Mouse (Mus musculus) olfactory bulb, adult 2 months (tissue): ENCODE measurements around the gene Dcst2. TPM values are rescaled to one million over a fixed set of nuclear protein-coding genes. Genes with fewer than 3 reads are reported as not detected.
A peak's percentile ranks its signal among the peaks of the same experiment; 100 is the strongest.

ENCODE experiments used
- H3K27ac ChIP-seq: fragments of 200-500 bp; 2 replicates; pipeline ENCODE4 v1.5.1; 2012; ENCODE audit warnings: low read depth, low read length; ENCODE audit not compliant: insufficient read depth
- H3K4me1 ChIP-seq: fragments of 200-500 bp; 2 replicates; pipeline ENCODE4 v1.6.1; 2012; ENCODE audit warnings: low read length; ENCODE audit not compliant: control insufficient read depth, insufficient read depth
- H3K4me3 ChIP-seq: fragments of 200-500 bp; 2 replicates; pipeline ENCODE4 v1.5.1; 2012; ENCODE audit warnings: mild to moderate bottlenecking, low read depth, low read length, moderate library complexity; ENCODE audit not compliant: insufficient read depth
- CTCF ChIP-seq: fragments of 200-500 bp; IDR thresholded peaks from 2 replicates; pipeline ENCODE4 v1.5.1; 2012; ENCODE audit warnings: low read depth, mild to moderate bottlenecking, low read length, moderate library complexity; ENCODE audit not compliant: insufficient read depth
- POLR2A ChIP-seq: fragments of 200-500 bp; IDR thresholded peaks from 2 replicates; pipeline ENCODE4 v1.6.1; 2012; ENCODE audit warnings: mild to moderate bottlenecking, low read depth, low read length, moderate library complexity; ENCODE audit not compliant: insufficient read depth
- WGBS: fragments of 180-500 bp; shearing (Covaris S2); methylation state at CpG from one replicate; pipeline ENCODE4 v1.1.7; 2018; 5-methylcytosine and 5-hydroxymethylcytosine counted together
- polyA plus RNA-seq: library from polyadenylated mRNA; stranded (reverse); fragments of >200 nt; gene quantifications from 2 replicates; pipeline ENCODE4 v1.2.4, GENCODE M21; 2012; ENCODE audit warnings: low replicate concordance; ENCODE audit not compliant: missing spikeins, insufficient read depth, insufficient read length

Gene Dcst2
- not detected in 2 replicates for polyA plus RNA-seq

DNA sequence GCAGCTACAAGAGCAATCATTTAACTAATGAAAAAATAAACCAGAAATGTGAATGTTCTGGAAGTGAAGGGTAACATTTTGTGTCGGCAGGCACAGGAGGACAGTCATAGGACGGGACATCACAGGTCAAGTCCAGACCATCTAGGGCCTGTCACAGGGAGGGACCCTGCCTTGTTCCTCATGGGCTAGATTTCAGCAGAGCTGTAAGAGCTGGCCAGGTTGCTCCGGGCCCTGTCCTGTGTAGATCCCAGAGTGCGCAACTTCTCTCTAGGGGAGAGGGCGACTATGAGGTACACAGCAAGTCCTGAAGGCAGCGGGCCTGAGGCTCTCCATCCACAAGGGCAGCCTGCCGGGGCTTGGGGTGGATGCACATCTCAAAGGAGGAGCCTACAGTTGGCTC lies at the start of gene Dcst2:
Dcst2 (plus strand) TSS at position 301 of the 400 bp plus-strand sequence.
- H3K4me1 ChIP-seq = no peaks in the 10 kb centered on the region
- TF ChIP-seq CTCF = no peak
- no peak for TF ChIP-seq POLR2A
- no peak within 1 kb of the TSS for H3K4me3 ChIP-seq
- H3K27ac ChIP-seq = no peak within 1 kb of the TSS
- 85% methylated on average over 7 of the region's 7 CpGs for WGBS

DNA sequence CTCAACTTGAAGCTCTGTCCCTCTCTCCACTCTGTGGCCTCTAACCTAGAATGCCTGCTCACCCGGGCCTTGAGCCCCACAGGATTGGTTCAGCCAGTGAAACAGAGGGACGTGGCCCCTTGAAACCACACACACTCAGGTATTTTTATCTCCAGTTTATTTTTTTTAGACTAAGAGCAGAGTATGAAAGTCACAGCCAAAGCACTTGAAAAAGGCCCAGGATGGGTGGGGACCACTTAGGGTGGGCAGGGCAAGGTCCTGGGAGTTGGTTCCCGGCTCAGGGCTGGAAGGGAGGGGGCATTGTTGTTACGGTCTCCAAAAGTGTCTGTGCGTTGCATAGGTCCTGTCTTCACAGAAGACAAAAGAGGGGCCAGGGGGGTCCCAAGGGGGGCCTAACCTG lies 47.4 kb upstream of the Dcst2 start:
- H3K4me1 ChIP-seq = peaks cover 43% of the 10 kb centered on the region
- TF ChIP-seq POLR2A = no peak
- no peak for TF ChIP-seq CTCF
- 77% methylated on average over 5 of the region's 5 CpGs for WGBS
- H3K4me3 ChIP-seq = no peak overlapping the region
- no peak overlapping the region for H3K27ac ChIP-seq

DNA sequence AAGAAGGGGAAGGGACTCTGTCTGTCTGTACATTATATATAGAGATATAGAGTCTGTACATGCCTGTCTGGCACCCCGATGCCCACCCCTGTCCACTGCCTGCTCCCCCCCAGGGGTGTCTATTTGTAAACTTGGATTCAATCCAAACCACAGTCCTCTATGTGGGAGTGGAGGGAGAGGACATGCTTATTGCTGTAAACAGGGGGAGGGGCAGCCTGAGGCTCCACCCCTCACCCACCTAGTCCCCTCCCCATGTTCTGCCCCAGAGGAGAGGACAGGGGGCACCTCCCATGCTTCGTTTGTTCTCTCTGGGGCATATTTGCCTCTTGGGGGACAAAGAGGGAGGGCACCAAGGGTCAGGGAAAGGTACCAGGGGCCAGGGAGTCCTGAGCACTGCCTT lies 47.0 kb upstream of the Dcst2 start:
- Histone ChIP-seq H3K27ac (peak overlapping the region; percentile 79), H3K4me1 (peaks cover 47% of the 10 kb centered on the region), H3K4me3 (peak overlapping the region; percentile 35)
- WGBS = 27% methylated on average over 2 of the region's 2 CpGs
- TF ChIP-seq POLR2A (no peak), CTCF (no peak)

DNA sequence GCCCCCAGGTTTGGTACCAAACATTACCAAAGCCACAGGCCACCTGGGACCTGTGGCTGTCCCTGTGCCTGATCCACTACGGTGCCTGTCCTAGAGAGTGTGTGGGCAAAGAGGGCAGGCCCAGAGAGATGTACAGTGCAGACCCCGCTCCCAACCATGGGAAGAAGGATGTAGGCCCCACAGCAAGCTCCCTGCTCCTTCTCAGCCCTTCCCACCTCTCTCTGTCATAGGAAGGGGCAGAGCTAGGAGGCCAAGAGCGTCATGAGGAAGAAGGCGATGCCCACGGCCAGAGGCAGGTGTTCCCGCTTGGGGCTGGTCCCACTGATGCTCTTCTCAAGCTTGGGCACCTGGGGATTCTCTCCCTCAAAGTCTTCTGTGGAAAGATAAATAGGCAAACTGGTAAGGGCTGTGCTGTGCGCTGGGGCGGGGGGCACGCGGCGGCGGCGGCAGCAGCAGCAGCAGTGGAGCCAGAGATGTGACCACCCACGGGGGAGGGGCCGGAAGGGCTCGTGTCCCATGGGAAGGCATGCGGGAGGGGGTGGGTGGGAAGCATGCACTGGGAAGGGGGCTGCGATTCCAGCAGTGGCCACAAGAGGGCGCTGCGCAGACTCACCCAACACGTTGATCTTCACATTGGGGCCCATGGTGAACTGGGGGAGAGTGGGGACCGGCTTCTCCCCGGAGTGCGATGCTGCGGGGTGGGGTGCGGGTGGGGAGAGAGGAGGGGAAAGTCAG lies 46.4 kb upstream of the Dcst2 start:
- WGBS = 7% methylated on average over 26 of the region's 26 CpGs

DNA sequence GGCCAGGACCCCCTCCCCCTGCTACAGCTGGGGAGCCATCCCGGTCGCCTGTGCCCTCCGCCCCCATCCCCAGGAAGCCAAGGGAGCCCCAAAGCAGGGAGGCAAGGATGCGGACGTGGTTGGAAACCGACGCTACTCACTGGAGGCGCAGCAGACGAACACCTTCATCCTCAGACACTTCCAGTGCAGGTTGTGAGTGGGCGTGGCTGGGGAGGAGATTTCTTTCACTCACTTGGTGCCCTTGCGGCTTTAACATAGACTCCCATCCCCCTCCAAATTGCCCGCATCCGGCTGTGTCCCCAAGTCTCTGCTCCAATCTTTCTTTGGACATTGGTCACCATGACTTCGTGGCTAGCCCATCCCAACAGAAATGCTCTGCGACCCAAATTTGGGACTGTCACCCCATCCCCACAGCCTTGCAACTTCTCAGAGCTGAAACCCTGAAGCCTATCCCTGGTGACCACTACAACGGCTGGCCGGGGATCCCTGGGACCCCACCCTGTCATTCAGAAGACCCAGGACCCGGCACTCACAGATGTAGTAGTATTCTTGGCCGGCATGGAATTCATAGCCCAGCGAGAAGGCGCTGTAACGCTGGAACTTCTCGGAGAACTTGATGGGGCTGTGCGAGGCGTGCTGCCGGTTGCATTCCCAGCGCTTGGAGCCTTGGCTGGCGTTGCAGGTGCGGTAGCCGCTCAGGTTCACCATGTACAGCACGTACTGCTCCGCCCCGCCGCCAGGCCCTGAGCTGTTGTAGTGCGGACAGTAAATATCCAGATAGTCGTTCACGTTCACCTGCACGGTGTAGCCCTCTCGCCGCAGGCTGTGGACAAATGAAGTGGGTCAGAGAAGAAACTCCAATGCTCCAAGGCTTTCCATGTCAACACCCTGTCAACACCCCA lies 45.6 kb upstream of the Dcst2 start:
- WGBS = 15% methylated on average over 40 of the region's 40 CpGs

More for the DNA sequence above, 46.4 kb upstream of the Dcst2 start:
- Histone ChIP-seq H3K4me3 (peak overlapping the region; percentile 35), H3K4me1 (peaks cover 53% of the 10 kb centered on the region), H3K27ac (peak overlapping the region; percentile 79)
- TF ChIP-seq POLR2A (0 out of 2 replicates have a peak, but pooled peaks have one; percentile 7), CTCF (peak; percentile 76)

DNA sequence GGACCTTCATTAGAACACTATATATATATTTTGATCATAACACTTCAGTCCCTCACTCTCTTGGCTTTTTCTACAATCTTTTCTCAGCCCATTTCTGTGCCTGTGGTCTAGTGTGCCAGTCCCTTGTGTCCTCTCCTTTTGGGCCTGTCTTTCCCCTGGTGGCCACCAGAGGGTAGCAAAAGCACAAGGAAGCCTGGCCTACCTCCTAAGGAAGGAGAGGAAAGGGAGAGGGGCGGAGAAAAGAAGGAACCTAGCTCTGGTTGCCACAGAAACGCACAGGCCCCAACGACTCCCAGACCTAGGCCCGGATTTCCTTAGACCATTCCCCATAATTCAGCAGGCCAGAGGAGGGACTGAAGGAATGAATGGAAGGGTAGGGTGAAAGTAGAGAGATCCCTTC lies 44.9 kb upstream of the Dcst2 start:
- TF ChIP-seq CTCF = peak; percentile 77
- TF ChIP-seq POLR2A = no peak
- Histone ChIP-seq H3K27ac (peak overlapping the region; percentile 63), H3K4me1 (peaks cover 65% of the 10 kb centered on the region), H3K4me3 (0 out of 2 replicates have a peak overlapping the region, but pooled peaks have one; percentile 12)
- WGBS = 0% methylated on average over 4 of the region's 4 CpGs

More for the DNA sequence above, 45.6 kb upstream of the Dcst2 start:
- 0 out of 2 replicates have a peak, but pooled peaks have one; percentile 3 for TF ChIP-seq CTCF
- TF ChIP-seq POLR2A = no peak
- Histone ChIP-seq H3K27ac (no peak overlapping the region), H3K4me1 (peaks cover 61% of the 10 kb centered on the region), H3K4me3 (no peak overlapping the region)

DNA sequence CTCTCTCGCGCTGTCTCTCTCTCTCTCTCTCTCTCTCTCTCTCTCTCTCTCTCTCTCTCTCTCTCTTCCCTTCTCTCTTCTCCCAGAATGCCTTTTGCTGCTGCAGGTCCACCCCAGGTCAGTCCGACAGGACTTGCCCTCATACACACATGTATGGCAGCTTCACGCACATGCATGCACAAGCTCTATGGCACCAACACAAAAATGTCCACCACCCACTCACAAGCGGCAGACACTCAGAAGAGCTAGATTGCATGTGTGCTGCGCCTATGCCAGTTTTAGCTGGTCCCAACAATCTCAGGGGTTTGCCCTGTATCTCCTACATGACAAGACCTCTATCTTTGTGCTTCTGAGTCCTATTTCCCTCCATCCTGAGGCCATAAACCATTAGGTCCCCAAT lies 44.5 kb upstream of the Dcst2 start:
- Histone ChIP-seq H3K27ac (peak overlapping the region; percentile 63), H3K4me3 (0 out of 2 replicates have a peak overlapping the region, but pooled peaks have one; percentile 12), H3K4me1 (peaks cover 68% of the 10 kb centered on the region)
- TF ChIP-seq CTCF (no peak), POLR2A (no peak)
- whole genome bisulfite sequencing = 23% methylated on average over 6 of the region's 6 CpGs

DNA sequence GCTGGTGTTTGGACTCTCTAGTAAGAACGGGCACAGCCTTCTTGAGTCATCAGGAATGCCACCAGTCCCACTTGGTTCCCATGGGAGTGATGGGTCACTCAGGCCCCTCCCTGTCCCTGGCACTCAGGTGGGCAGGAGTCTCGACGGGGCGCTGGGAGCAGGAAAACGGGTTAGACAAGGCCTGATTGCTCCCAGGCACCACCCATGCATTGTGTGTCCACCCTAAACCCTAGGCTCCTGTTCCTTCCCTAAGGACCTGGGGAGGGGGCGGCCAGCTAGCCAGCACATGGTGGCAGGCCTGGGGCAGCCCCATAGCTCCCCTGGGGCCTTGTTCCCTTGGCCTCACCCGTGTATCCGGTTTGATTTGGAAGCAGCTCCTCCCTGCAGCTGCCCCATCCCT lies 43.5 kb upstream of the Dcst2 start:
- Histone ChIP-seq H3K4me1 (peaks cover 70% of the 10 kb centered on the region), H3K27ac (no peak overlapping the region; the same call in 1 of the 2 replicates), H3K4me3 (no peak overlapping the region)
- 76% methylated on average over 8 of the region's 8 CpGs for WGBS
- no peak for TF ChIP-seq CTCF

DNA sequence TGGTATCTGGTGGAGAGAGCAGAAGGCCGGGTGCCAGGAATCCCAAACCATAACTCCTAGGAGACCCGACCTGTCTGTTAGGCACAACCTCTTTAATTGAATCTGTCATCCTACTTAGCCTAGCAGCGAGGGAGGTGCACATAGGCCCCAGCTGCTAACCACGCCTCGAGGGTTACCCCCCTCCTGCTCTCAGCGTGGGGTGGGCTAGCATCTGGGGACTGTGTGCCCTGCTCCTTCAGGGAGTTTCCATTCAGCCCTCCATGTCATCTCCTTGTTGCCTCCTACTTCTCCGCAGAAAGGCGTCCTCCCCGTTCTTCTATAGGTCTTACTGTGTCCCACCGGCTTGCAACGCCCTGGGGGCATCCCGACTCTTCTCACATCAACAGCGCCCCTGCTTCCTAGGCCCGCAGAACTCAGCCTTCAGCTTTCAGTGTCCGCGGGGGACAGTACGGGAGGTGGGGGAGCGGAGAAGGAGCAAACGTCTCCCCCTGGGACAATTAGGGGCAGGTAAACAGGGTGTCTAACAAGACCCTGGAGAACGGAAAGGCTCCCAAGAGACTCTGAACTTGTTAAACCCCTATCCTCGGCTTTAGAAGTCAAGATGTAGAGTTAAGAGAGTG lies 42.7 kb upstream of the Dcst2 start:
- Histone ChIP-seq H3K4me1 (peaks cover 70% of the 10 kb centered on the region), H3K4me3 (peak overlapping the region; percentile 58), H3K27ac (no peak overlapping the region)
- WGBS = 18% methylated on average over 21 of the region's 21 CpGs
- TF ChIP-seq POLR2A = no peak
- TF ChIP-seq CTCF = no peak
